Mouse (Mus musculus): ENCODE data around the gene Gnaz.

The Gnaz gene

DNA sequence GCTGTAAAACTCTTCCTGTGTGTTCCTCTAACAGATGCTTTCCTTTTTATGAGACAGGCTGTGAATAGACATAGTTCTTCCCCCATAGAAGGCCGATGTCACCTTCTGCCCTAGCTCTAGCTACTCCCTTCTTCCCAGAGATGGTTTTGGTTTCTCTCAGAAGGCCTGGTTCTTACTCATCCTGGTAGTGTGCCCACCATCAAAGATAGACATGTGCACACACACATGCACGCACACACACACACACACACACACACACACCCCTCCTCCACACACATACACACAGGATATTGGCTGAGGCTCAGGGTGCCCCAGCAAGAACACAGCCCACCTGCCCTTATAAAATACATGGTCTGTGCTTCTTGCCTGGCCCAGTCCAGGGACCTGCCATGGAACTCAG is 2.3 kb downstream of the Gnaz start:
- no peak for DNase-seq

DNA sequence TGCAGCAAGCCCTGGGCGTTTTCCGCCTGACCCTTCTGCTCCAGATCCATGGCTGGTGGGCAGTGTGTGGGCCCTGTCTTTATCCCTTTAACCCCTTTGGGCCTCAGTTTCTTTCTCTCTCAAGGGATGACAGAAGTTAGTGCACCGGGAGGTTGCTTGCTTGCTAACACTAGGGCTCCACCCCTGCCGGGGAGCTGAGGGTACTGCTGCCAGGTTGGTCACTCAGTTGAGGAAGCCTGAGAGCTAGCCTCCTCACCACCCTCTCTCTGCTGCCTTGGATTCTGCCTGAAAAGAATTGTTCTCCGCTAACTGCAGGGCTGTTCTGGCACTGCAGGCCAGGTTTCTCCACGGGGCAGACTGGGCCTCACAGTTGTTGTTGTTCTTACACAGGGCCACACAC is 6.0 kb downstream of the Gnaz start:
- no peak for DNase-seq

DNA sequence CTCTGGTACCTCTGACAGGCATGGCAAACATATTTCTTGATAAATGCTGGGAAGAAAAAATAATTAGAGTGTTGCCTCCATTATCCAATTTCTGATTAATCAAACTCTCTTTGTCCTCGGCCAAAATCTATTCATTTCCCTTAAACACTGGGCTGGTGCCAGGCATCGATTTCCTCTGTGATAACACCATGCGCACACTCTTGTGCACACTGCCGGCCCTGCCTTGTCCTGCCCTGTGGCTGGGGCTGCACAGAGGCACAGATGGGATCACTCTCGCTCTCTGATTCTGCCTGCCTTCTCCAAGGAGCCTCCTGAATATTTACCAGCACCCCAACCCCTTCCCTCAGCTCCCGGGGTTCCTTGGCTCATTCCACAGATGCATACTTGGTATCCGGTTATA is 8.6 kb downstream of the Gnaz start:
- no peak for DNase-seq

GRCm38 (mm10) chr10:74976429-74976828 is 9.5 kb downstream of the Gnaz start:
- DNase-seq: no peak

- no peak for DNase-seq
Observed at GRCm38 (mm10) chr10:74978056-74978455, 11.1 kb downstream of the Gnaz start.

- DNase-seq: no peak
Observed at GRCm38 (mm10) chr10:74981159-74981558, 14.2 kb downstream of the Gnaz start.

- DNase-seq: no peak
Observed at GRCm38 (mm10) chr10:74983176-74983575, 16.2 kb downstream of the Gnaz start.

DNA sequence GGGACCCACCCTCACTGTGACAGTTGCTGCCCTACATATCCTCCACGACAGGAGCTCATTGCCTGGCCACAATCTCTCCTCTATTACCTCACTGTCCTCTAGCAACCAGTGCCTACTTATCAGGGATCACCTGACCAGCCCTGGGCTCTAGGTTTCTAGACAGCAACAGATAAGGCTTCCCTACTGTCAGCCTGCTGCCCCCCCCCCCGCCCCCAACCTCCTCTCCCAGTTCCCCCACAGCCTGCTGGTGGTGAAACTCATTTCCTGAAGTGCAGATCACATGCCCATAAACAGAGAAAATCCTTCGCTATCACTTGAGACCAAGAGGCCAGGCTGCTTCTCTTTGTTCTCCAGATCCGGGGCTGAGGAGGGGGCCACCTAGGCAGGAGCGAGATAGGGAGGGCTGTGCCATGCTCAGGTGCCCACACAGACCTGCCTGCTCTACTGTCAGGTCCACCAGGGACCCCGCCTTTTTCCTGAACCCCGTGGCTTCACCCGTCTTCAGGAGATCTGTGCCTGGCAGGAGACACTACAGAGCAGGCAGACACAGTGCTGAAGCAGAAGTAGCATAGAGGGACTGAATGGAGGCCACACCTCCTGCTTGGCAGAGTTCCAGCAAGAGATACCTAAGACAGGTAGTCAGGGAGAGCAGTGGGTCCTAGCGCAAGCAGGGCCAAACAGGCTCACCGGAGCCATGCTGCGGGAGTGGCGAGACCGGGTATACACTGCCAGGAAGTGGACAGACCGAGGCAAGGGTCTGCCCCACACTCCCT is 20.9 kb downstream of the Gnaz start:
- no peak for DNase-seq

DNA sequence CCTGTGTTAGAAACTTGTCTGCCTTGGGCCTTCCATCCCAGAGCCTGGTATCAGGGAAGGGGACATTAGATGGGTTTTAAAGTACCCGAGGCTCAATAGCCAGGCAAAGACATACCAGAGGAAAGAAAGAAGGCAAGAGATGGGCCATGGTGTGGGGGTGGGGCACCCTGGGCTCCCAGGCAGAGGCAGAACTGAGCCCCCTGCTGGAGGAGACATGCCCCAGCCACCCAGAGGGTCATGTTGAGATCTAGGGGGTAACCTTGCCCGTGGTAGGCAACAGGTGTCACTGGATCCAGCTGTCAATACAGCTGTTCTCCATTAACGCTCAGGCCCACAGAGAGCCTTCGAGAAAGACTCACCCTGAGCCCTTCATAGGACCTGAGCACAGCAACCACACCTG is 22.8 kb downstream of the Gnaz start:
- DNase-seq: no peak

- no peak for DNase-seq
Observed at GRCm38 (mm10) chr10:74990584-74991322, 23.8 kb downstream of the Gnaz start.

DNA sequence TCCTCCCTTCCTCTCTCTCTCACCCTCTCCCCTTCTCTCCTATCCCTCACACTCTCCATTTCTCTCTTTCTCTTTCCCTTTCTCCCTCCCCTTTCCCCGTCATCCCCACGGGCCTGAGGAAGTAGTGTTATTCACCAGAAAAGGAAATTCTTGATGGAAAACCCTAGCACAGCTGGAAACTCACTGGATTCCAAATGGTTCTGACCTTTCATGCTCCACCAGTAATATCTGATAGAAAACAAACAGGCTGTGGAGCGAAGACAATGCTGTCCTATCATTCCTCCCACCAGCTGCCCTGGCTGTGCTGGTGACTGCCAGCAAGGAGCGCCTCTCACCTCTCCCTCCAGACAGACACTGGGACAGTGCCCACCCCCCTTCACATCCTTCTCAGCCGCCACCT is 27.9 kb downstream of the Gnaz start:
- no peak for DNase-seq

DNA sequence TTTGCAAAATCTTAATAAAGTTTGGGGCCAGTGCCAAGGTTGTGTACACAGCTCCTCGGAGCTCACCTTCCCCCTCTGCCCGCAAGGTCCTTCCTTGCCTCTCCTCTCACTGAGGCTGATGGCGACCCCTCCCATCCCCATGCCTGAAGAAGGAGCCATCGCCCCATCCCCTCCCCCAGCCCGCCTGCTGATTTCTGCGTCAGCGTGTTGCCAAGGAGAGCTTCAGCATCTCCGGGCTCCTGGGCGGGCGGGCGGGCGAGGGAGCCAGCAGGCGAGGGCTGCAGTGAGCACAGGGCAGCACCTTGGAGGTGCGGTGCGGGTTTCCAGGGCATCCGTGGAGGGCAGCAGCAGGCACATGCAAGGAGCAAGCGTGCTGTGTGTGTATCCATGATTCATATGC is 28.4 kb downstream of the Gnaz start:
- DNase-seq: no peak

- DNase-seq: no peak
Observed at GRCm38 (mm10) chr10:75001391-75001790, 34.4 kb downstream of the Gnaz start.

- DNase-seq: no peak
Observed at GRCm38 (mm10) chr10:75004067-75004466, 37.1 kb downstream of the Gnaz start.

- no peak for DNase-seq
Observed at GRCm38 (mm10) chr10:75006889-75007662, 40.1 kb downstream of the Gnaz start.

DNA sequence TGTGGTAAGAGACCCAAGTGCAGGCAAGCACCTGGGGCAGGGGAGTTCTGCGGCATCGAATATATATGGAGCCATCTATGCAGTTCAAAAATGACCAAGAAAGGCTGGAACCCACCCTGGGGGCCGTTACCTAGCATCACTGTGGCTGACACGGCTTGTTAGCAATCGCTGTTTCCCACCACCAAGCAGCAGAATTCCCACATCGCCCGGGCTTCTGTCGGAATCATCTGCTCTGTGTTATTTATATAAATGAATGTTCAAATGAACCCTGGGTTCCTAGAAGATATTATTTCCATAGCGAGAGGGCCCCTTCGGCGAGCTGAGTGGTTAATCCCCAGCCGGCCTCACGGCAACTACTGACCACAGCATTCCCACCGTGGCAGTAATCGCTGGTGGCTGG is 43.7 kb downstream of the Gnaz start:
- DNase-seq: no peak

GRCm38 (mm10) chr10:75015465-75015864 is 48.5 kb downstream of the Gnaz start:
- no peak for DNase-seq

GRCm38 (mm10) chr10:75016481-75016880 is 49.5 kb downstream of the Gnaz start:
- no peak for DNase-seq

DNA sequence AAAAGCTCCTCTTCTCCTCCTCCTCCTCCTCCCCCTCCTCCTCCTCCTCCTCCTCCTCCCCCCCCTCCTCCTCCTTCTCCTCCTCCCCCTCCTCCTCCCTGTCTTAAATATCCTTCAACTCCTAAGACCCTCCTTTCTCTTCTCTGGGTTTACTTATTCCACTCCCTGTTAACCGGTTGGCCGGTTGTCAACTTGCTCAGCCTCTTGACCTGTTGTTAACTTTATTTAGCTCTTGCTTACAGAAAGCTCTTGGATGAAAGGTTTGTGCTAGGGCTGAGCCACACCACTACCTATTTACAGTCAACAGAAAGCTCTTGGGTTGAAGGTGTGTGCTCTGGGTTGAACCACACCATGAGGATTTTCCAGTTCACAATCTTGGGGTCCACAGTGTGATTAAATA is 53.3 kb downstream of the Gnaz start:
- DNase-seq: no peak

- peak; percentile 51 to 64 for DNase-seq
Observed at GRCm38 (mm10) chr10:75021138-75021537, 54.2 kb downstream of the Gnaz start.

GRCm38 (mm10) chr10:75026491-75026890 is 59.5 kb downstream of the Gnaz start:
- DNase-seq: no peak

DNA sequence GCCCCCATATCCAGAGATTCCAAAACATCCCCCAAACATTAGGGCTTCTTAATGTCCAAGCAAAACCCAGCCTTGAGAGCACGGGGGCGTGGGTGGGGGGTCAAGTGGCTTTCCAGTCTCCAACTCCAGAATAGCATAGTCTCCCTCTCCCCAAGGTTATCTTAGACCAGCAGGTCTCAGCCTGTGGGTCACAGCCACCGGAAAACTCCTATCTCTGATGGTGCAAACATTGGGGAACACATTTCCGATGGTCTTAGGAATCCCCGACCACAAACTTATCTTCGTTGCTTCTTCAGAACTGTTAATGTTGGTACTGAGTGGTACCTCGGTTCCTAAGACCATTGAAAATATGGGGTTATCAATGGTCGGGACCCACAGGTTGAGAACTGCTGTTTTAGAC is 61.8 kb downstream of the Gnaz start:
- DNase-seq: no peak

GRCm38 (mm10) chr10:75029677-75030076 is 62.7 kb downstream of the Gnaz start:
- DNase-seq: no peak

- no peak for DNase-seq
Observed at GRCm38 (mm10) chr10:75030234-75030633, 63.3 kb downstream of the Gnaz start.
